Mouse (Mus musculus) forebrain, embryonic 16.5 days (tissue): ENCODE results near the gene Cotl1. TPM values are rescaled to one million over a fixed set of nuclear protein-coding genes. Genes with fewer than 3 reads are reported as not detected.

Source experiments
- ATAC-seq: fragments of 200-750 bp; cut with Nextera tagmentation; 2 replicates; pipeline ENCODE4 v1.8.0; 2017; ENCODE audit warnings: mild to moderate bottlenecking, moderate library complexity
- H3K27ac ChIP-seq: fragments of 300-500 bp; sonication (generic); 2 replicates; pipeline ENCODE4 v1.5.1; 2014; ENCODE audit warnings: low read length, control low read depth
- H3K27me3 ChIP-seq: fragments of 300-500 bp; sonication (generic); replicated peaks from 2 replicates; pipeline ENCODE4 v1.6.1; 2014; ENCODE audit warnings: low read length; ENCODE audit not compliant: control insufficient read depth, insufficient read depth
- H3K36me3 ChIP-seq: fragments of 300-500 bp; sonication (generic); 2 replicates; pipeline ENCODE4 v1.6.1; 2014; ENCODE audit not compliant: control insufficient read depth, insufficient read depth
- H3K4me1 ChIP-seq: fragments of 300-500 bp; sonication (generic); replicated peaks from 2 replicates; pipeline ENCODE4 v1.6.1; 2014; ENCODE audit warnings: low read length; ENCODE audit not compliant: control insufficient read depth, insufficient read depth
- H3K4me2 ChIP-seq: fragments of 300-500 bp; sonication (generic); 2 replicates; pipeline ENCODE4 v1.6.1; 2014; ENCODE audit warnings: mild to moderate bottlenecking, low read length, control low read depth
- H3K4me3 ChIP-seq: fragments of 300-500 bp; sonication (generic); replicated peaks from 2 replicates; pipeline ENCODE4 v1.5.1; 2014; ENCODE audit warnings: mild to moderate bottlenecking, low read length, control low read depth
- H3K9ac ChIP-seq: fragments of 300-500 bp; sonication (generic); replicated peaks from 2 replicates; pipeline ENCODE4 v1.6.1; 2014; ENCODE audit warnings: low read depth, low read length, control low read depth
- H3K9me3 ChIP-seq: fragments of 300-500 bp; sonication (generic); 2 replicates; pipeline ENCODE4 v1.6.1; 2016; ENCODE audit warnings: low read length; ENCODE audit not compliant: control insufficient read depth
- WGBS: fragments of 180-500 bp; shearing (Covaris S2); extraction: QIAGEN DNeasy Blood & Tissue Kit; methylation state at CpG from one replicate; pipeline ENCODE4 v1.1.7; 2014; 5-methylcytosine and 5-hydroxymethylcytosine counted together
- polyA plus RNA-seq: library from polyadenylated mRNA; unstranded; fragments of >200 nt; fragmentation: Nextera tagmentation; extraction: Ambion mirVana; gene quantifications from 2 replicates; pipeline ENCODE4 v1.2.1, GENCODE M21; 2015

Gene Cotl1
- polyA plus RNA-seq, 1 experiment from 2014 or later = 147 TPM

DNA sequence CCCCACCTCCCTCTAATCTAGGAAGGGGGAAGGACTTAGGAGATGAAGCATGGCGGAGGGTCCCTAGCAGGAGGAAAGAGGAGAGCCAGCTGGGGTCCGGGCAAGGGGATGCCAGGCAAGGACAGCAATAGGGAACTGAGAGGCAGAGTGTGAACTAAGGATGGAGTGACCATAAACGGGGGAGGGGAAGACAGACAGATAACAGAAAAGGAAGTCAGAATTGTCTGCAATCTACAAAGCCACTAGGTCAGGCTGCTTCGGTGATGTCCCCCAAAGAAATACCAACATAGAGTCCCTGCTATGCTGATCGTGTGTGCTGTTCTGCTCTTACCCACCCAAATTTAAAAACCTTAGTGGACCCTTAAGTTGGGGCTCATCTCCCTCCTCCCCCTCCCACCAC is 13.4 kb downstream of the Cotl1 start:
- H3K4me2 ChIP-seq = no peak overlapping the region
- H3K9ac ChIP-seq = no peak overlapping the region
- WGBS = 90% methylated on average over 5 of the region's 5 CpGs
- no peak for ATAC-seq
- no peaks in the 10 kb centered on the region for H3K9me3 ChIP-seq
- H3K27me3 ChIP-seq = no peaks in the 10 kb centered on the region
- H3K36me3 ChIP-seq = peaks cover 3% of the 10 kb centered on the region; the same call in 1 of the 2 replicates
- H3K4me3 ChIP-seq = no peak overlapping the region
- peaks cover 38% of the 10 kb centered on the region for H3K4me1 ChIP-seq
- no peak overlapping the region for H3K27ac ChIP-seq

DNA sequence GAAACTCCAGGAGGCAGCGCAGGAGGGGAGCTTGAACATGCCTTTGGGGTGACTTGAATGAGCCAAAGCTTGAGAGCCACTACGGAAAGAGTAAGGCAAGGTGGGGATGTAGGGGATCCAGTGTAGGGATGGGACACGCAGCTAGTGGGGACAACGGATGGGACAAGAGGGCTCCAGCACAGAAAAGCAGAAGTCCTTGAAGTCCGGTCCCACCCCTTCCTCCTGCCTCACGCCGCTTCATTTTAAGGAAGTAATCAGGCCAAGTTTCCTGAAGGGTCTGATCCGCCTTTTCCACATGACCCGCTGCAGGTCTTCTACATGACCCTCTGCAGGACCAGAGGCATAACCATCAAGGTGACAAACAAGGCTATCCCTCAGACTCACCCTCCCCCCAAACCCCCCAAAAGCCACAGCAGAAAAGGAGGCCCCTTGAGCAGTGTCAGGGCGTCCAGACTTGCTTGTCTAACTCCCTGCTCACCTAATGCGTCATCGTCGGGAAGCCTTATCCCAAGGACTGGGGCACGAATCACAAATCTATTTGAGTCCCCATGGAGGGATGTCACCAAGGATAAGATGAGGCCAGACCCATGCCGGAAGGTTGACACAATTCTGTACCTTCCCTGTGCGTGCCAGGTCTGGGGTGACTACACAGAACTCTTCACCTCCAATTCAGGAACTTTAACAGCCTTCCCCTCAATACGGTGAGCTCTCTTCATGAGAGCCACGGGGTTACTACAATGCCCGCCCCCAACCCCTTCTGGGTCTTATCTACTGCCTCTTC is 14.2 kb downstream of the Cotl1 start:
- Histone ChIP-seq H3K4me3 (no peak overlapping the region), H3K4me1 (peaks cover 30% of the 10 kb centered on the region), H3K4me2 (no peak overlapping the region), H3K27ac (no peak overlapping the region), H3K27me3 (no peaks in the 10 kb centered on the region), H3K36me3 (peaks cover 7% of the 10 kb centered on the region; the same call in 1 of the 2 replicates), H3K9me3 (no peaks in the 10 kb centered on the region), H3K9ac (no peak overlapping the region)
- 91% methylated on average over 19 of the region's 19 CpGs for WGBS
- no peak for ATAC-seq

DNA sequence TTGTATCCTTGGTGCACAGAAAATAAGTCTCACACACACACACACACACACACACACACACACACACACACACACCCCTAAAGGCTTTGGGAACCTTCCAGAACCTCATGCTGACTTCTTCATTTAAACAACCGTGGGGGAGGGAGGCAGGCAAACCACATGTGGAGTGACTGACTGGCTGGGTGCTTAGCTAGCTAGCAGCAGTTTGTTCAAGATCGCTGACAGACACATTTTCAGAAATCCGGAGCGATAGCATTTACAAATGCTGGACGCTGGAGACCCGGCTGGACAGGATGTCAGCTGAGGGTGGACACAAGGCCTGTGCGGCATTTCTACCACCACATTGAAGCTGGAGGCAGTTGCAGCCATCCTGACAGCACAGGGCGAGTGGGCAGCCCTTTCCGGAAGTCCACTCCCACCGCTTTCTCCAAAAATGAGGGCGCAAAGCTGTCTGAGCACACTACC is 15.5 kb downstream of the Cotl1 start:
- Histone ChIP-seq H3K9ac (no peak overlapping the region), H3K27ac (no peak overlapping the region), H3K4me3 (no peak overlapping the region), H3K9me3 (no peaks in the 10 kb centered on the region), H3K36me3 (peaks cover 7% of the 10 kb centered on the region; the same call in 1 of the 2 replicates), H3K4me2 (no peak overlapping the region), H3K27me3 (no peaks in the 10 kb centered on the region), H3K4me1 (peaks cover 17% of the 10 kb centered on the region)
- no peak for ATAC-seq
- 81% methylated on average over 11 of the region's 11 CpGs for WGBS

DNA sequence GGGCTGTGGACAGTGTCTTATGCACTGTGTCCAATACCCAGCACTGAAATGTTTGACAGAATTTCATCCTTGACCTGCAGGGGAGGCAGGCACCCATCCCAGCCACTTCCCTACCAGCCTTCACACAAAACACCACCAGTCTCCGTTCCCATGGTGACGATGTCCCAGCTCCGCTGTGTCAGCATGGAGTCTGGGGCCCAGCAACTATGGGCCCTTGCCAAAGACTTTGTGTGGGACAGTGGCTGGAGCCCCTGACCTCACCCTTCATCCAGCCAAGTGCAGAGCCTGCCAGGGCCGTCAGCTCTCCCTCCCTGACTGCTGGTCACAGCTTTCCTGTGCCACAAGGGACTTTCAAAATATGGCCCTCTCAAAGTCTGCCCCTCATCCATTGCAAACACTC is 16.2 kb downstream of the Cotl1 start:
- peaks cover 13% of the 10 kb centered on the region for H3K4me1 ChIP-seq
- H3K9ac ChIP-seq = no peak overlapping the region
- no peak overlapping the region for H3K27ac ChIP-seq
- no peaks in the 10 kb centered on the region for H3K9me3 ChIP-seq
- H3K4me3 ChIP-seq = no peak overlapping the region
- WGBS = 29% methylated on average over 4 of the region's 4 CpGs
- no peak overlapping the region for H3K4me2 ChIP-seq
- peaks cover 7% of the 10 kb centered on the region; the same call in 1 of the 2 replicates for H3K36me3 ChIP-seq
- H3K27me3 ChIP-seq = no peaks in the 10 kb centered on the region
- peak; percentile 57; the same call in 1 of the 2 replicates for ATAC-seq

DNA sequence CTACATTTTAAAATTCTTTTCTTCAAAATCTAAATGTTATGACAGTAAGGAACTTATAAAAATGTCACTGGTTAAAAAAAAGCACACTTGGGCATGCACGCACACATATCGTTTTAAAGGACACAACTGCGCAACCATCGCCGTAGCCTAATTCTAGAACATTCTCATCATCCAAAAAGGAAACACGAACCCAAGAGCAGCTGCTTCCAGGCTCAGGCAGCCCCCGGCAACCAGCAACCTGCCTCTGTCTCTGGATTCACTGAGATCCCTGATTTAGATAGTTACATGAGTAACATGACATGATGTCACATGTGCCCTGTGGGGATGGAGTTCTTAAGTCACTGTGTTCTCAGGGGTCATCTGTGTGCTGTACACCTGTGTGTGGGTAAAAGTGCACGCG is 17.1 kb downstream of the Cotl1 start:
- no peak for ATAC-seq
- 96% methylated on average over 9 of the region's 9 CpGs for WGBS
- no peak overlapping the region for H3K27ac ChIP-seq

DNA sequence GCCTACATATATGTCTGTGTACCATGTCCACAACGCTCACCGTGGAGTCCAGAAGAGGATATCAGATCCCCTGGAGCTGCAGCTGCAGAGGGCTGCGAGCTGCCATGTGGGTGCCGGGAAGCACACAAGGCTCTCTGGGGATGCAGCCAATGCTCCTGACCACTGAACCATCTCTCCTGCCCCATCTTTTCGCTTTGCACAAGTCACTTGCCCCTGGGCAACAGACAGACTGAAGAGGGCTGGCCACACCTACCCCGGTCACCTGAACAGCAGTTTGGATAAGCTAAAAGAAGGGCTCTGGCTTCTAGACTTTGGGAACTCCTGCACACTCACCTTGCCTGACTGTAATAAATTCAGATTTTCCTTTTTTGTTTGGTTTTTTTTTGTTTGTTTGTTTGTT is 18.7 kb downstream of the Cotl1 start:
- Histone ChIP-seq H3K27me3 (no peaks in the 10 kb centered on the region), H3K9ac (no peak overlapping the region), H3K27ac (no peak overlapping the region), H3K36me3 (peaks cover 7% of the 10 kb centered on the region; the same call in 1 of the 2 replicates), H3K9me3 (no peaks in the 10 kb centered on the region), H3K4me2 (no peak overlapping the region), H3K4me1 (peaks cover 11% of the 10 kb centered on the region), H3K4me3 (no peak overlapping the region)
- WGBS = 95% methylated on average over 6 of the region's 6 CpGs
- ATAC-seq = no peak

More for the DNA sequence above, 17.1 kb downstream of the Cotl1 start:
- no peak overlapping the region for H3K4me2 ChIP-seq
- H3K36me3 ChIP-seq = peaks cover 7% of the 10 kb centered on the region; the same call in 1 of the 2 replicates
- no peak overlapping the region for H3K9ac ChIP-seq
- H3K27me3 ChIP-seq = no peaks in the 10 kb centered on the region
- H3K9me3 ChIP-seq = no peaks in the 10 kb centered on the region
- no peak overlapping the region for H3K4me3 ChIP-seq
- peaks cover 13% of the 10 kb centered on the region for H3K4me1 ChIP-seq

DNA sequence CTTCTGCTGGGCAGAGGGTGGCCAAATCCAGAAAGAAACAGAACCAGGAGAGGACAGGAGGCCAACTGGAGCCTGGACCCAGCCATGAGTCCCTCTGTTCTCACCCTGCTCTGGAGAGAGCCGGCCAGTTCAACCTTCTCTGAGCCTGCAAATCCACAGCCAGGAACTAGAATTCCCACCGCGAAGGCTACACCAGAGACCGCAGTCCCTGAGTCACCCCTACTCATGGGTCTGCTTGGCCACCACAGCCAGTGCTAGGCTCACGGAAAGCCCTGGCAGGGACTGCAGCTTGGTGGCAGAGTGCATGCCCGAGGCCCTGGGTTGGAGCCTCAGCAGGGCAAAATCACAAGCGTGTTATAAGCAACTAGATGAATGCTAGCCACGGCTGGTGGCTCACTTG is 20.4 kb downstream of the Cotl1 start:
- no peak for ATAC-seq
- Histone ChIP-seq H3K9ac (no peak overlapping the region), H3K4me3 (no peak overlapping the region), H3K4me2 (no peak overlapping the region), H3K27ac (no peak overlapping the region), H3K27me3 (no peaks in the 10 kb centered on the region), H3K36me3 (peaks cover 7% of the 10 kb centered on the region; the same call in 1 of the 2 replicates), H3K4me1 (peaks cover 8% of the 10 kb centered on the region), H3K9me3 (no peaks in the 10 kb centered on the region)
- 93% methylated on average over 8 of the region's 8 CpGs for WGBS

DNA sequence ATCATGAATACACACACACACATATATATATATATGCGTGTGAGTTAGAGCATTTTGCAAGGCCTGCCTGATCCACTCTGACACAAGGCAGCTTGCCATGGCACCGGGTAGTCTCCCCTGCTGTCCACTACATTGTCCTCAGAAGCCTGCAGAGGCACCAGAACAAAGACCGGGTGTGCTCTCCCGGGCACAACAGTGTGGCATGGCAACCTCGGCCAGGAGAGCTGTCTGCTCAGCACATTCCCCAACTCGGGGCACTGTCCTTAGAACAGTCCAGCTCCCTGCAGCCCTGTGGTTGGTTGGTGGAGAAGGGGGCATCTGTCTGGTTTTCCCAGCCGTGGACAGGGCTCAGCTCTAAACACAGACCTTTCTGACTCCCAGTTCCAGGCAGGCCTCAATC is 21.0 kb downstream of the Cotl1 start:
- 65% methylated on average over 7 of the region's 7 CpGs for WGBS
- Histone ChIP-seq H3K4me3 (no peak overlapping the region), H3K36me3 (peaks cover 7% of the 10 kb centered on the region; the same call in 1 of the 2 replicates), H3K27ac (no peak overlapping the region), H3K4me1 (peaks cover 6% of the 10 kb centered on the region), H3K9me3 (no peaks in the 10 kb centered on the region), H3K9ac (0 out of 2 replicates have a peak overlapping the region, but pooled peaks have one; percentile 26), H3K4me2 (no peak overlapping the region), H3K27me3 (no peaks in the 10 kb centered on the region)
- ATAC-seq = no peak

DNA sequence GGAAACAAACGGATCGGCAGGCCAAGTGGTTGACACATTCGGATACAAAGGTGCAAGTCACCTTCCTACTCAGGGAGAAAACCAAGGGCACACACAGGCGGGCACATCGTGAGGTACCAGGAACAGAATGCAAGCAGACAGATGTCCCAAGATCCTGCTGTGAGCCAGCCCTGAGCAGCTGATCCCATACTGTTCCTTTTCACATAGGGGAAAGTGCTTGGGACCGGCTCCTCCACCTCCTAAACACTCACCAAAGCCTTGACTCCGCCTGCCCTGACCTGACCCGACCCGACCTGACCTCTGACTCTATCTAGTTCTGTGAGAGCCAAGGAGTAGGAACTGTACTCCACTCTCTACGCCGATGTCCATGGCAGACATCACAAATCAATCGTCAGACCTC is 22.9 kb downstream of the Cotl1 start:
- ATAC-seq = no peak
- Histone ChIP-seq H3K4me1 (peaks cover 4% of the 10 kb centered on the region), H3K4me3 (no peak overlapping the region), H3K4me2 (no peak overlapping the region), H3K36me3 (peaks cover 6% of the 10 kb centered on the region; the same call in 1 of the 2 replicates), H3K27me3 (no peaks in the 10 kb centered on the region), H3K27ac (no peak overlapping the region), H3K9ac (no peak overlapping the region), H3K9me3 (no peaks in the 10 kb centered on the region)
- WGBS = 46% methylated on average over 12 of the region's 12 CpGs
